Mouse (Mus musculus): ENCODE measurements around the gene Epor.

Gene Epor

GRCm38 (mm10) chr9:21963417-21963816, at the start of gene Epor:
Gene Epor (minus strand): TSS chr9:21963506.
- no peak; the same call in 1 of the 2 replicates for TF ChIP-seq GATA4 (IDR thresholded peaks at IDR 0.05; ENCODE audit: insufficient replicate concordance, low read length)

- no peak for TF ChIP-seq GATA4 (IDR thresholded peaks at IDR 0.05; ENCODE audit: insufficient replicate concordance, low read length)
These were observed 49.4 kb upstream of the Epor start for GRCm38 (mm10) chr9:22012731-22013130.

- TF ChIP-seq GATA4 (IDR thresholded peaks at IDR 0.05; ENCODE audit: insufficient replicate concordance, low read length) = no peak
These were observed 47.7 kb upstream of the Epor start for GRCm38 (mm10) chr9:22011055-22011454.

GRCm38 (mm10) chr9:22004546-22004945, 41.2 kb upstream of the Epor start:
- TF ChIP-seq GATA4 (IDR thresholded peaks at IDR 0.05; ENCODE audit: insufficient replicate concordance, low read length) = no peak

GRCm38 (mm10) chr9:22003163-22003554, 39.9 kb upstream of the Epor start:
- TF ChIP-seq GATA4 (IDR thresholded peaks at IDR 0.05; ENCODE audit: insufficient replicate concordance, low read length) = no peak

GRCm38 (mm10) chr9:22002194-22003162, 39.2 kb upstream of the Epor start, which contains the start of the genes Ccdc151 and Prkcsh:
Gene Ccdc151 (minus strand): TSS chr9:22002634.
Gene Prkcsh (plus strand): TSS chr9:22002806.
- no peak for TF ChIP-seq GATA4 (IDR thresholded peaks at IDR 0.05; ENCODE audit: insufficient replicate concordance, low read length)

GRCm38 (mm10) chr9:22001633-22002032, 38.3 kb upstream of the Epor start:
- no peak for TF ChIP-seq GATA4 (IDR thresholded peaks at IDR 0.05; ENCODE audit: insufficient replicate concordance, low read length)

GRCm38 (mm10) chr9:22000296-22000695, 37.0 kb upstream of the Epor start:
- no peak for TF ChIP-seq GATA4 (IDR thresholded peaks at IDR 0.05; ENCODE audit: insufficient replicate concordance, low read length)

- no peak for TF ChIP-seq GATA4 (IDR thresholded peaks at IDR 0.05; ENCODE audit: insufficient replicate concordance, low read length)
These were observed 33.0 kb upstream of the Epor start for GRCm38 (mm10) chr9:21996178-21996867.

- no peak for TF ChIP-seq GATA4 (IDR thresholded peaks at IDR 0.05; ENCODE audit: insufficient replicate concordance, low read length)
These were observed 28.9 kb upstream of the Epor start for GRCm38 (mm10) chr9:21992227-21992626.

GRCm38 (mm10) chr9:21989230-21990110, 26.2 kb upstream of the Epor start, which contains the start of gene Rgl3:
Gene Rgl3 (minus strand): TSS chr9:21989446.
- no peak for TF ChIP-seq GATA4 (IDR thresholded peaks at IDR 0.05; ENCODE audit: insufficient replicate concordance, low read length)

- no peak for TF ChIP-seq GATA4 (IDR thresholded peaks at IDR 0.05; ENCODE audit: insufficient replicate concordance, low read length)
These were observed 25.3 kb upstream of the Epor start for GRCm38 (mm10) chr9:21988421-21989101.

GRCm38 (mm10) chr9:21987592-21988342, 24.5 kb upstream of the Epor start:
- no peak for TF ChIP-seq GATA4 (IDR thresholded peaks at IDR 0.05; ENCODE audit: insufficient replicate concordance, low read length)

- TF ChIP-seq GATA4 (IDR thresholded peaks at IDR 0.05; ENCODE audit: insufficient replicate concordance, low read length) = no peak
These were observed 20.6 kb upstream of the Epor start for GRCm38 (mm10) chr9:21983911-21984310.
